8 mouse cellular contexts compared by ENCODE assay signal in the genomic region with DNA sequence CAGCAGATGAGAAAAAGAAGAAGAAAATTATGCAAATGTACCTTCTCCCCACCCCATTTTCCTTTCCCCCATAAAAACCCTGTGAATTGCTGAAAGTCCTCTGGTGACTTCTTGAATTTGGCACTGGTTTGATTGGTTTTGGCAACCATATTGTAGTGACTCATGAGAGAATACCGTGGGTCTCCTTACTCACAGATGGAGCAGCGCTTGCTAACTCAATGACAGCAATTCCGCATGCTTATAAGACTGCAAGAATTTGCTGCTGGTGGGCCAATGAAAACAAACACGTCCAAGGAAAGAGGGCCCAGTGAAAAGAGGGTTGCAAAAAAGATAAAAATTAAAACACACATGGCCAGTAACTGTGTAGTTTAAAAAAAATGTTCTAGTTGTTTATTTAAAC.
A peak's percentile ranks its signal among the peaks of the same experiment; 100 is the strongest.
DNase-seq lines count a peak whose midpoint lies in the region; ATAC-seq and TF ChIP-seq lines count a peak whose summit lies in the region.

No protein-coding gene starts in this region.

- H3K4me3 ChIP-seq in kidney, postnatal 0 days (replicated peaks; ENCODE audit: low read depth, low read length), result no peak overlapping the region

- DNase-seq in frontal cortex, postnatal 25 days (ENCODE audit: low spot score in 2 of 2), result no peak
- DNase-seq in urinary bladder, postnatal 14 days (ENCODE audit: low spot score), result peak; percentile 16
- DNase-seq in urinary bladder, postnatal 10 days (ENCODE audit: low spot score), result no peak
- peak; percentile 82 for DNase-seq in kidney, postnatal 0 days (ENCODE audit: low spot score)
- DNase-seq in cerebellum, adult 8-10 months, result no peak
- DNase-seq in ovary, adult 18-20 months (ENCODE audit: low spot score), result no peak

- no peaks in the 10 kb centered on the region for H3K36me3 ChIP-seq in kidney, postnatal 0 days (ENCODE audit: insufficient read depth, low read length)

- peak; percentile 47 for ATAC-seq in frontal cortex, adult (ENCODE audit: low TSS enrichment)
- no peak for ATAC-seq in kidney, postnatal 0 days (replicated peaks; ENCODE audit: low FRiP score, low read depth)
- ATAC-seq in erythroblast, adult 5-6 weeks (replicated peaks; ENCODE audit: low FRiP score, poor library complexity, severe bottlenecking), result no peak

- H3K4me2 ChIP-seq in kidney, postnatal 0 days (ENCODE audit: low read length), result no peak overlapping the region

- no peaks in the 10 kb centered on the region for H3K27me3 ChIP-seq in kidney, postnatal 0 days (ENCODE audit: insufficient read depth, low read length)

- H3K9ac ChIP-seq in kidney, postnatal 0 days (ENCODE audit: low read depth, low read length), result no peak overlapping the region

- H3K4me1 ChIP-seq in kidney, postnatal 0 days (replicated peaks; ENCODE audit: insufficient read depth, low read length), result no peaks in the 10 kb centered on the region

- no peak for TF ChIP-seq CTCF in kidney, postnatal 0 days (IDR thresholded peaks at IDR 0.05; ENCODE audit: low read depth)

- no peaks in the 10 kb centered on the region for H3K9me3 ChIP-seq in kidney, postnatal 0 days (replicated peaks; ENCODE audit: low read length)

- WGBS in kidney, postnatal 0 days, result 57% methylated on average over 4 of the region's 4 CpGs

- H3K27ac ChIP-seq in kidney, postnatal 0 days, result no peak overlapping the region

Comparison
In these comparisons a context has a peak if more than half of its experiments do, and no peak if none do; other contexts are left out.
1. DNase-seq: peak in urinary bladder, postnatal 14 days (single experiment) and kidney, postnatal 0 days (single experiment); none in frontal cortex, postnatal 25 days (0 of 2), urinary bladder, postnatal 10 days (single experiment), cerebellum, adult 8-10 months (single experiment) and ovary, adult 18-20 months (single experiment).